Mouse (Mus musculus): ENCODE data around the gene Dpysl5.

The Dpysl5 gene

DNA sequence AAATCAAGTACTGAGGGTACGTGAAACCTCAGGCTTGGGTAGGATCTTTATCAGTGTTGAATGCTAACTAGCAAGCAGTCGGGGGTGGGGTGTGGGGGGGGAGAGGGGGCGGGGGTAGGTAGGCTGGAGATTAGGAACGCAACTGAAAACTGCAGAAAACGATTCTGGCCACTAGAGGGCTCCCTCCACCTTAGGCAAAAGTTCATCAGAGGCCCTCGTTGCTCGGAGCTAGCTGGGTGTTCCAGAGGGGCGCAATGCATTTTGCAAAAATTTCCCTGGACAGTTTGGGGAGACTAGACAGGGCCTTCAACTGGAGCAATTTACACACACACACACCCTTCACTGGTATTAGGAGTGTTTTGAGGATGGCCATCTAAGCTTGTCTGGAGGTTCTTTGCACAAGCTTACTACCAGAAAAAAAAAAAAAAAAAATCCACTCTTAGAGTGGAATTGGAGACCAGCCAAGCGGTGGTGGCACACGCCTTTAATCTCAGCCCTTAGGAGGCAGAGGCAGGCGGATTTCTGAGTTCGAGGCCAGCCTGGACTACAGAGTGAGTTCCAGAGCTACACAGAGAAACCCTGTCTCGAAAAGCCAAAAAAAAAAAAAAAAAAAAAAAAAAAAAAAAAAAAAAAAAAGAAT is 1.5 kb upstream of the Dpysl5 start:
- DNase-seq, result peak; percentile 75 to 85

DNA sequence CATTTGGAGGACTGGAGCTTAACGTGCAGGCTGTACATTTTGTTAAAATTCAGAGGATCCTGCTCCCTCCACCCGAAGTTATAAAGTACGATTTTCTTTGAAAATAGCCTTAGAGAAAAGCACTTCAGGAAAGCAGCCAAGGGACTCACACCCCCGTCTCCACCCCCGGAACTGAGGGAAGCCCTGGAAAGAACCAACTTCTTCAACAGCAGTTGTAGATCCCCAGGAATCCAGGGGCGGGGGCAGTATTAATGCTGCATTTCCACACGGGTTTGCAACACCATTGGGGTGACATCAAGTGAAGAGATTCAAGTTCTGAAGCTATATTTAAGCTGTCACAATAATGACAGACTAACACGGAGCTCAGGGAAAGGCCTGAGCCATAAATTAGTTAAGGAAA is 878 bp upstream of the Dpysl5 start:
- DNase-seq, result no peak

DNA sequence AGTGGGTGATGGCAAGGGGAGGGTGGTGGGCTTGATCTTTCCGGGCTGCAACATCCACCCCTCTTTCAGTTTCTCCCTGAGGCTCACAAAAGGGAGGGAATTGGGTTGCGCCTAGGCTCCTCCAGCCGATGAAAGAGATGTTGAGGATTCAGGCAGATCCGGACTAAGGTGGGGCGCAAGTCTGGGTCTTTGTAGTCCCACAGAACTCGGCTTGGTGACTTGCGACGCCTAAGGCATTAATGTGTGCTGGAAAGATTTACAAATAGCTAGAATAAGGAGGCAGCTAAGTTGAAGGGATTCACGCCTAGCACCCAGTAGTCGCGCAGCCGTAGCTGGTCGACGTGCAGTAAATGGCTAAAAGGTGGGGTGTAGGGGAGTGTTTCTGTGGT is 632 bp downstream of the Dpysl5 start:
- DNase-seq, result no peak

DNA sequence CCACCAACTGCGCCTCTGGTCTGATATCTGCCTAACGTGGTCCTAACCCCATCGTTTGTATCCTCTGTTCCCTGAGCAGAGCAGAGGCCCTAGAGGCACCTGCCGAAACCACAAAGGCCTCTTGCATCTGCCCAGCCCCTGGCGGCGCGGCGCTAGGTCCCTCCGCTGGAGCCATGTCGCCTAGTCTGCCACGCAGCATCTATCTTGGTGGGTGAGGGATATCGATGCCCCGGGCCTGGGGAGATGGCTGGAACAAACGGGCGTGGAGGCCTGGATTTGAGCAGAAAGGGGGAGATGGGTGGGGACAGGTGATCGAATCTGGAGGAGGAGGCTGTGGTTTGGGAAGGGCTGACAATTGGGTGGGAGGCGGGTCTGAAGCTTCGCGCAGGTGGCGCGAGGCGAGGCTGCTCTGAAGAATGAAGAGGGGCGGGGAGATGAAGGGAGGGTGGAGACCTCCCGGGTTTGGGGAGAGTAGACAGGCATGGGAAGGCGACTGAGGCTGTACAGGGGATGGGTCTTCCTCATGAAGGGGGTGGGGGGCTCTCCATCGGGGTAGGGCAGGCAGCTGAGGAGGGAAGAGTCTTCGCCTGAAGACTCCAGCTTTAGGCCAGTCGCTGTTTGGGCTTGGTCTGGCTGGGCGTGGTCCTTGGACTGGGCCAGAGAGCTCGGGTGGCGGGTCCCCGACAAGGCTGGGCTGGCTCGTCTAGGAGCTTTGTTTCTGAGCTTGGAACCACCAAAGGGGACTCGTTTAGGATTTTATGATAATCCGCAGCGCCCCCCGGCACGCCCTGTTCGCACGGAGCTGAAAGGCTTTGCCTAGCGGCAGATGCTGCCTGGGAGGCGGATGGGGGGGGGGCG is 1.3 kb downstream of the Dpysl5 start:
- DNase-seq, result no peak

DNA sequence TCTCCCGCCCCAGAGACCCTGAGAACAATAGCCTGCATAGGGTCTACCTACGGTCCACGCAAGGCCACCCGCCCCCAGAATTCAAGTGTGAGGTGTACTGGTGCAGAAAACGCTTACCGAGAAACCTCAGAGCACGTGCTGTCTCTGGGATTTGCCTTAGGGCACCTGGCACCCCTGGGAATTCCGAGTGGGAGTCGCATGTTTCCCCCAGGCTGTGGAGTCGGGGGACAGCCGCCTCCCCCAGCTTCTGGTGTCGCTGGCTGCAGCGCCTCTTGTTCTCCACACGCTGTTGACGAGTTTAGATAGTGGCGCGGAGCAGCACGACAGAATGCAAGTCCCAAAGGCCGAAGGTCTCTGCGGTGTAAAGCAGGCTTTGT is 1.9 kb downstream of the Dpysl5 start:
- peak in 1 of 2 experiments; percentile 40 for DNase-seq

DNA sequence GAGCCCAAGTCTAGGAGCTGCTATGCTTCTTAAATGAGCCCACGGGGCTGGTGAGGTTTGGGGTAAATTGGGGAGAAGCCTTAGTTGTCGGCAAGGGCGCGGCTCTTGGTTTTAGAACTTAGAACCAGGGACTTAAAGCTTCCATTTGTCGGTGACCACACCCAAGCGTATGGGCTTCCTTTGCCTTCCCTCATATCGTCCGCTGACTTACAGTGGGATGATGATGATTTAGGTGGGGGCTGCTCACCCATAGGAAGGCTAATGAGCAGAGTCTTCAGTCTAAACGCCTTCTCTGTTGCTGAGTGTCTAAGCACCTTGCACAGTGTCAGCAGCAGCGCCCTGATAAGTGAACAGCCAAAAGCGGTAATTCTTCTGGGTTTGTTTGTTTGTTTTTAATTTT is 2.3 kb downstream of the Dpysl5 start:
- no peak for DNase-seq

DNA sequence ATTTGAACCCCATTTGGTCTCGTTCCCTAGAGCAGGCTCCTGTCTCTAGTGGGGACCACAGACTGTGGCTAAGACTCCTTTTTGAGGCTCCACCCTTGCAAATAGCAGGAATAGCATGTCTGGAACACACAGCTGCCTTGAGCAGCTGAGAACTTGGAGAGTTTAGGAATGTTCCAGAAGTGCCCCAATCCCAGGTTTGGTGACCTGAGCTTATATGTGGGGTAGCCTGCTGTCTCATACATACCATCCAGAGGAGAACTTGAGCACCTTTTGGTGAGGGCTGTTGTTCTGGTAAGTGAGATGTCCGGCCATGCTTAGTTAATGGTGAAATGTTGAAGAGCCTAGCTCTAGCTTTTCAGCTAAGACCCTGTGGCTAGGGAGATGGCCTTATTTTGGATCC is 4.9 kb downstream of the Dpysl5 start:
- no peak for DNase-seq

DNA sequence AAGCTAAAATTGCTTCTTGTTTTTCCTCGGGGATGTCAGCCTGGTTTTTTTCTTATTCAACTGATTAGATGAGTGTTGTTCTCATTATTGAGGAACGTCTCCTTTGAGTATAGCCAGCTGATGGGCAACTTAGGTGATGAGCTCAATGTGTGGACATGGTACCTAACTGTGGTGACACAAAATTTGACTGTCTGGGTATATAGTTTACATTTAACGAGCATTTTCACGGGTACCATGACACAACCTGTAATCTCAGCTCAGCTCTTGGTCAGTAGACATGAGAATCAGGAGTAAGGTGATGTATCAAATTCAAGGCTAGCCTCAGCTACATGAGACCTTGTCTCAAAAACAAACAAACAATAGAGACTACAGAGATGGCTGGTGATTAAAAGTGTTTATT is 6.1 kb downstream of the Dpysl5 start:
- DNase-seq, result no peak

DNA sequence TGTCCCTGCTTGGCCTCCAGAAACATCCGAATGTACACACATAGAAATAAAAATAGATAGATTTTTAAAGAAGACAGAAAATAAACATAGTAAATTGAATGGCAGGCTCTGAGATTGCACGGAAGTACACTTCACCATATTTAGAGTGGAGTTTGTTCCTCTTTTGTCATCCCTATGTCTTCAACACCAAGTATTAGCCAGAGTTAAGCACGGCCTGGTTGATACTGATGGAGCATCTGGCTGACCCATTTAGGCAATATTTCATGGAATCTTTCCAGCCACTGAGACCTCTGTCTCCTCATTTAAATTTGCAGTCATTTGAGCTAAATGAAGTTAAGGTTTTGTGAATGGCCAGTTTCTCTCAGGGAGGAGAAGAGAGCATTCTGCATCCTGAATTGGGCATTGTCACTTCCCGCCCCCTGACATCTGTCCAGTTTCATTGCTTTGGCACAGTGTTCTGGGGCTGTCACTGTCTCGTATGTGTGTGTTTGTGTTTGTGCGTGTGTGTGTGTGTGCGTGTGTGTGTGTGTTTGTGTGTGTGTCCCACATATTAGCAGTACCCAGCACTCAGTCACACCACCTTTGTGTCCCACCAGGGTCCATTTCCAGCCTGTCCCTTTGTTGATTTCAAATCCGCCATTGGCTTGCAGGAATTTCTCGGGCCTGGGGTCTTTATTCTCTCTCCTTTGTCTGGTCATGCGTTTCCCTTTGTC is 6.8 kb downstream of the Dpysl5 start:
- DNase-seq, result no peak

DNA sequence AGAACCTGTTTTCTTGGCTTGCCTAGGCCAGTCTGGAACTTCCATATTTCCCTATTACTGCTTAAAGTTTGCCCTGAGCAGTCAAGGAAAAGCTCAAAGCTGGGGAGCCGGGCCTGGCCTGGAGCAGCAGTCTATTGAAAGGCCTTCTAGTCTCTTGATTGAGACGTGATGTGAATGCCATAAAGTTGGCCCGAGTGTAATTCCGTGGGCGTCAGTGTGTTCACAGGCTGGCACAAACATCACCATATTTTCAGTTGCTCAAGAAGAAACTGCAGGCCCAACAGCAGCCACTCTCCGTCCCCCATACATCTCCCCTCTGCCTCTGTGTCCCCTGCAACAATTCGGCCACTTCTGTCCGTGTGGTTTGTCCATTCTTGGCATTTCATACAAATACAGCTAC is 10.6 kb downstream of the Dpysl5 start:
- DNase-seq, result no peak

DNA sequence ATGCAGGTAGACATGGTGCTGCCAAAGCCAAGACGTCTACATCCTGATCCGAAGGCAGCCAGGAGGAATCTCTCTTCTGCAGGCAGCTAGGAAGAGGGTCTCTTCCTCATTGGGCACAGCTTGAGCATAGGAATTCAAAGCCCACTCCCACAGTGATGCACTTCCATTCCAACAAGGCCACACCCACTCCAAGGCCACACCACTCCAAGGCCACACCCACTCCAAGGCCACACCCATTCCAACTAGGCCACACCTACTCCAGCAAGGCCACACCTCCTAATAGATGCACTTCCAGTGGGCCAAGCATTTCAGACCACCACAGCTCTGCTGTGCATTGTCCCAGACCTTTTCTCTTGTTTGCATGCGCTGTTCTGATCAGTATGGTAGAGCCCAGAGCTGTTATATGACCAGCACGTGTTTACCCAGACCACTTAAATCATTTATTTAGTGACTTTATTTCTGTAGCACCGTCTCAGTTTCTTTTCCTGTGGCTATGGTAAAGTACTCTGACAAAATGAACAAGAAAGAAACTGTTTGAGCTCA is 14.9 kb downstream of the Dpysl5 start:
- no peak for DNase-seq

DNA sequence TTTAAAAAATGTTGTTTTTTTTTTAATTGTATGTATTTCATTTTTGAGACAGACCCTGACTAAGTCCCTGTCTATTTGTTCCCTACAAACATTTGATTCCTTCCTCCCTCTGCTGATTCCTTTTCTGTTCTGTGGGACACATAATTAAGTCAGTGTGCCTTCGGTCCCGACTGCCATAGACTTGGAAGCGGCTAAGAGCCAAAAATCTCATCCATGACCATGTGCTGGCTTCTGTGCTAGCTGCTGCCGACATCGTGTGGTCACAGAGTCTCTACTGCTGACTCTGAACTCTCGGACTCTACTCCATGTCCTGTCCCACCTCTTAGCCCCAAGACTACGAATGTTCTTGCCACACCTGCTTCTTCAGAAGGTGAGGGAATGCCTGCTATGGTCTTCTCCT is 21.1 kb downstream of the Dpysl5 start:
- no peak for DNase-seq

DNA sequence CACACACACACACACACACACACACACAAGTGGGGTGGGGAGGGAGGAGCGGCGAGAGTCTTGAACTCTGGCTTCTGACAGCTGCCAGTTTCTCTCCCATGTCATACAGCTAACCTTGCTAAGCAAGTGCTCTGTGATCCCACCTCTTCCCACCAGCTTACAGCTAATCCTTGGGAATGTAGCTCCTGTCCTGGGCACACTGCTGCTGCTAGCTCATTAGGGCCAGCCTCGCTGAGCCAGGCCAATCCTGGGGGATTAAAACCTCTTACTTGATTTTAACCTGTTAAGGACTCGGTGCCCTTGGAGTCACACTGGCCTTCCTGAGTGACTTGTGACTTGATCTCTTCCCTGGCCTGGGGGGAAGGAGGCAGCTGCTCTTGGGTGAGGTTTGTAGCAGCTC is 23.3 kb downstream of the Dpysl5 start:
- DNase-seq, result no peak

DNA sequence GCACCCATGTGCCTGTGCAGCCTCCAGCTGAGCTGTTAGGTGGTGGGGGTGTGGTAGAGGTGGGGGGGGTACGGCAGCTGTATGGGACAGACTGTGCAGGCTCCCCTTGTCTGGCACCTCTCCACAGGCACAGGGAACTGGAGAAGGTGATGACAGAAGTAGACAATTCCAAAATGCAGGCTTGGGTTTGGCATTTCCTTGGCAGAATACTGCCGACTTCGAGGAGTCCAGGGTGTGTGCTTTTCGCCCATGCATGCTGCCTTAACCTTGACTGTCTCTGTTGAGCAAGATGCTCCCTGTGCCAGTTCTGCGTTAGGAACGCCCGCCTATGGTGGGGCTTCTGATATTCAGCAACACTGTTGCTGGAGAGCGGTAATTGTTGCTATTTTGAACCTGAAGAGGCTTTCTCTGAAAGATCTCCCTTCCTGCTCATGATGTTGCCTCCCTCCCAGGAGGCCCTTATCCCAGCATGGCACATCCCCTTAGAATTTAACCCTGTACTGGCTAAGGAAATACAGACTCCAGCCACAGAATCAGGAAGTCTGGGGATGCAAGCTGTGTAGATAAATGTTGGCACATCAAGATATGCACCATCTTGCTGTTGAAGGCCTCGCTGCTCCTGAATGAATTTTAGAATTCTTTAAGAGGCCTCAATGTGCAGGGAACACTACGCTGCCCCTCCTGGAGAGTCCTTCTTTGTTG is 26.9 kb downstream of the Dpysl5 start:
- no peak for DNase-seq

DNA sequence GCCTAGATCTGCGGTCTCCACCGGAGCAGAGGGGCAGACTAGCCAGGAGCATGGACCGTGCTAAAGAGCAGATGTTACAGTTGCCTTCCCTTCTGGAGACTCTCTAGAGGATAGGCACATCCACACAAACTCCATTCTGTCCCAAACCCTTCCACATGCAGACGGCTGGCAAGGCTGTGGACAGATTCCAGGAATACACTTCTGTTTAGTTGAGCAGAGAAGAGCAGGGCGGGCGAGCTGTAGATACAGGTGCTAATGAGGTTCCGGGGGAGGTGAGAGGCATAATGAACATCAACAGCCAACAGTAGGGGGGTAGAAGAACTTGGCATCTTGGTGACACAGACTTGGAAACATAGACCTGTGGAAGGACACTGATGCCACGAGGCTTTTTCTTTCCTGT is 28.2 kb downstream of the Dpysl5 start:
- DNase-seq, result no peak

DNA sequence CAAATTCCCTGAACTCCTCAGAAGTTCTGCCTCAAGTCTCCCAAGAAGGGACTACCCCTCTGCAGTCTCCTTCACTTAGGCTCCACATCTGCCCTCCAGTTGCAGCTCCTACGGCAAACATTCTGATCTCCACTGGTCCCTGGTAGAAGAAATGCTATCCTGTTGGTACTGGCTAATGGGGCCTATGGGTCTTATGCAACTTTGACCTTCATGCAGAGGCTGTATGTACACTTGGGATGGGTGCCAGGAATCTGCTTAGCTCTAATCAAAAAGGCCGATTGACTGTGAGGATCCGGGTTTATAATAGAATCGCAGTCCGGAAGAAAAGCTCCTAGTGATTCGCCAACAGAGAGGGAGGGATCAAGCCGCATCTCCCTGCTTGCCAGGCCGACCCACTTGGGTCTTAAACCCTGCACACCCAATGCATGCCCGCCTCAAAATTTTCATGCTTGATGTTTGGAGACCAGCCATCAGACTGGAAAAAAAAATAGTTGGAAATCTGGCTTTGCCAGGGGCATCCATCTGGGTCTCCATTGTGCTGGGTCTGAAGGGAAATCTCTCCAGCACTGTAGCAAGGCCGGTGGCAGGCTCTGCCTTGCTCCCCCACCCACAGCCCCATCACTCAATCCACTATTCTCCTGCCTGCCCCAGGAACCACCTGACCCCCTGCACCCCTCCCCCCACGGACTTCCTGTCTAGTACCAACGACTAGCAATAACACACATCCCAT is 38.4 kb downstream of the Dpysl5 start:
- no peak for DNase-seq

DNA sequence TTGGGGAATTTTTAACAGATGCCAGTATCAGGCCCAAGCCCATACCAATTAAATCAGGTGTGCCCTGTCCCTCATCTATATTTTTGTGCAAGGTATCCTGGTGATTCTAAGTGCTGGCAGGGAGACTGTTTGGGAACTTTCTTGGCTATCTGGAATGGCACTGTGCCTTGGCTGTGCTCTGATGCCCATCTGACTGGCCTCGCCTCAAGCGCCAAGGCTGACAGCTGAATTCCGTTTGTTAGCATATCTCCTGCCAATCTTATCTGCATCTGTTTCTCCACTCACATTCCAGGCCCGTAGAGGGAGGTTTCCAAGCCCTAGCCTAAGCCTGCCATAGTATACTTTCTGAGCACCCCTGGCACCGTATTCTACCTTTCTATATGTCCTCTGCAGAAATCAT is 39.7 kb downstream of the Dpysl5 start:
- no peak for DNase-seq

DNA sequence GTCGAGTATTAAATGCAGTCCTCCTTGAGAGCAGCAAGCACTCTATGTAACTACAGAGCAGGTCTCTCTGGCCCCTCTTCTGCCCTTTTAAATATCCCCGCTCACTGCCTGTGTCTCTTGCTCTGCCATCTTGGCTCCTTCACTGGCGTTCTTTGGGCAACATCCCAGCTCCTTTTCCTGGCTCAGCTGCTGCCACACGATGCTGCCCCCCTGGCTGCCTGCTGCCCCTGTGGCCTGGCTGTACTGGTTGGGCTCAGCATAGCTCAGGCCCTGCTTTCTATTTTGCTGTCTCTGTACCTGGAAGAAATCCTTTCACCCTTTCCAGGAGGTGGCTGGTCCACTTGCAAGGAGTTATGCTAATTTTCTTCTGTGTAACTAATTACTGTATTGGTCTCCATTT is 41.8 kb downstream of the Dpysl5 start:
- DNase-seq, result no peak

DNA sequence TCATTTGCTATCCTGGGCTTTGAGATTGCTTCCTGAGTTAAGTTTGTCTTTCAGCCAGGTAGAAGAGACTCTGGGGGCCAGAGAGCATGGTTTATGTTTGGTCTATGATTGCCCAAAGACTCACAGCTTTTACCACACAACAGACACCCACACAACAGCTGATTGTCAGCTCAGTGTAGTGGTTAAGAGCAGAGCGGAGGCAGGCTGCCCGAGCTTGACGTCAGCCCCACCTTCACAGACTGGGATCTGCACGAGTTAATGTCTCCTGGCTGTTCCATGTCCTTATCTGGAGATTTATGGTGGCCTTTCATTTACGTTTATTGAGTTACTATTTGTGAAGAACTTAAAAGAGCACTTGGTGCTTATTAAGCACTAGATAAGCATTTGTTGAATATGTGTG is 43.9 kb downstream of the Dpysl5 start:
- DNase-seq, result no peak

DNA sequence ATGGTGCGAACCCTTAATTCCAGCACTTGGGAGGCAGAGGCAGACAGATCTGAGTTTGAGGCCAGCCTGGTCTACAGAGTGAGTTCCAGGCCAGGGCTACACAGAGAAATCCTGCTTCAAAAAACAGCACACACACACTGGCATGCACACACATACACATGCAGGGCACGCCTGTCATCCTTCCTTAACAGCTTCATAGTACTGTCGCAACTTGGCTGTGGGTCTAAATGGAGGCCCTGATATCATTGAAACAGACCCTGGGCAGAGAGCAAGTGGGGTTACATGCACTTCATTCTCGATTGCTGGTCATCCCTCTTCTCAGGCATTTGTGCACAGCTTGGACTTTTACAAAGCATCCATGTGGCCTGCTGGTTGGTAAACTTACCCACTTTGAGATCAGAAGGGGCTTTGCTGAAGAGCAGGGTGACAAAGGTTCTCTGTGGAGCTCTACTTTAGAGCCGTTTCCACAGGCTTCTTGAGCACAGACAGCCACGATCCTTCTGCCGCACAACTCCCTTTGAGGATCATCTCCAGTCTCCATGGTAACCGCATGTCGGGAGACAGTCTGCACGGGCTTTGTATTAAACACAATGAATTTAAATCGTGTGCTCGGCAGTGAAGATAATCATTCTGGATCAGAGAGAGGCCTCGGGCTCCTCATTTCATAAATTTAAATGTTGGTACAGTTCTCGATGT is 51.6 kb downstream of the Dpysl5 start:
- no peak for DNase-seq

DNA sequence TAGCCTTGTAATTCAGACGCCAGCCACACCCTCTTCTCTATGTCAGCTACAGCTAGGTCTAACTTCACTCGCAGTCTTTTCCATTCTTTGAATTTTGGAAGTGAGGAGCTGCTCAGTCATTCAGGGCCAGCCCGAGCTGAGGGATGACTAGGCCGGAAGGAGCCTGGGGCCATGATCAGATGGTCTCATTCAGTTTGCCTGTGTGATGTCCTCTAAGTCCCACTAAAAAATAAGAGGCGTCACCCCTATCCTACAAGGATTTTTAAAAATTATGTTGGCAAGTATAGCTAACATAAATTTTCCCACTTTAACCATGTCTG is 52.1 kb downstream of the Dpysl5 start:
- DNase-seq, result no peak

All from kidney, postnatal 25 days (tissue).